Mouse (Mus musculus): Measurements from ENCODE around the gene Rab22a. TPM values are rescaled to one million over a fixed set of nuclear protein-coding genes. Genes with fewer than 3 reads are reported as not detected.

Rab22a gene
- total and polyA plus RNA-seq, 3 experiments = 13.9 to 23.1 (median 15.0) TPM

- H3K27me3 ChIP-seq (ENCODE audit: insufficient read depth, low read length) = no peaks in the 10 kb centered on the region
- DNase-seq (ENCODE audit: low spot score) (no peak), ATAC-seq (ENCODE audit: extremely low read depth, insufficient number of reproducible peaks, low FRiP score, poor library complexity, severe bottlenecking) (no peak)
- H3K4me1 ChIP-seq (ENCODE audit: insufficient read depth, low read depth, low read length) = no peaks in the 10 kb centered on the region; the same call in 1 of the 2 replicates
- H3K4me3 ChIP-seq (ENCODE audit: low read depth, low read length) = no peak overlapping the region
- H3K36me3 ChIP-seq (replicated peaks) = peaks cover 63% of the 10 kb centered on the region
- peaks cover 3% of the 10 kb centered on the region for H3K9me3 ChIP-seq (replicated peaks)
- no peak for TF ChIP-seq GATA2 (IDR thresholded peaks at IDR 0.05; ENCODE audit: borderline replicate concordance, low read depth, low read length)
- no peak for TF ChIP-seq GATA1 (IDR thresholded peaks at IDR 0.05; ENCODE audit: borderline replicate concordance, low read length)
- no peak for TF ChIP-seq POLR2AphosphoS5 (IDR thresholded peaks at IDR 0.05; ENCODE audit: insufficient replicate concordance, low read depth, low read length)
- TF ChIP-seq TAL1 (conservative IDR thresholded peaks at IDR 0.05; ENCODE audit: low read depth, low read length) = no peak
- TF ChIP-seq CTCF (IDR thresholded peaks at IDR 0.05; ENCODE audit: low read depth, low read length) = no peak
Measured at GRCm38 (mm10) chr2:173748961-173749659, 89.5 kb downstream of the Rab22a start.

- no peak for DNase-seq (ENCODE audit: low spot score)
- Histone ChIP-seq H3K9me3 (replicated peaks) (no peaks in the 10 kb centered on the region), H3K4me1 (ENCODE audit: insufficient read depth, low read depth, low read length) (peaks cover 5% of the 10 kb centered on the region), H3K36me3 (replicated peaks) (peaks cover 55% of the 10 kb centered on the region), H3K27me3 (ENCODE audit: insufficient read depth, low read length) (no peaks in the 10 kb centered on the region), H3K4me3 (ENCODE audit: low read depth, low read length) (no peak overlapping the region)
- ATAC-seq (ENCODE audit: extremely low read depth, insufficient number of reproducible peaks, low FRiP score, poor library complexity, severe bottlenecking) = no peak
- TF ChIP-seq GATA1 (IDR thresholded peaks at IDR 0.05; ENCODE audit: borderline replicate concordance, low read length) (no peak), CTCF (IDR thresholded peaks at IDR 0.05; ENCODE audit: low read depth, low read length) (no peak), TAL1 (conservative IDR thresholded peaks at IDR 0.05; ENCODE audit: low read depth, low read length) (no peak), GATA2 (IDR thresholded peaks at IDR 0.05; ENCODE audit: borderline replicate concordance, low read depth, low read length) (no peak)
Measured at GRCm38 (mm10) chr2:173755433-173756144, 96.0 kb downstream of the Rab22a start.

Other genes with a start within 250 kb of the Rab22a start
- not detected in 2 replicates for gene 1700021F07Rik, start 137.2 kb upstream of the Rab22a start, total RNA-seq (2014; fragmentation: Nextera tagmentation)
- gene 1700021F07Rik, start 137.2 kb upstream of the Rab22a start, total RNA-seq (2017) = not detected in 2 replicates
- gene 1700021F07Rik, start 137.2 kb upstream of the Rab22a start, polyA plus RNA-seq (2012) = not detected in 2 replicates
- not detected in 2 replicates for gene Ankrd60, start 81.4 kb upstream of the Rab22a start, total RNA-seq (2014; fragmentation: Nextera tagmentation)
- gene Ankrd60, start 81.4 kb upstream of the Rab22a start, total RNA-seq (2017) = not detected in 2 replicates
- gene Ankrd60, start 81.4 kb upstream of the Rab22a start, polyA plus RNA-seq (2012) = not detected in 2 replicates
- gene 1700010B08Rik, start 59.7 kb downstream of the Rab22a start, total RNA-seq (2014; fragmentation: Nextera tagmentation) = not detected in 2 replicates
- gene 1700010B08Rik, start 59.7 kb downstream of the Rab22a start, total RNA-seq (2017) = not detected in 2 replicates
- gene 1700010B08Rik, start 59.7 kb downstream of the Rab22a start, polyA plus RNA-seq (2012) = not detected in 2 replicates
- gene Vapb, start 77.8 kb downstream of the Rab22a start, total RNA-seq (2014; fragmentation: Nextera tagmentation) = 18.9 and 23.6 TPM in 2 replicates
- 75.2 and 76.7 TPM in 2 replicates for gene Vapb, start 77.8 kb downstream of the Rab22a start, total RNA-seq (2017)
- 17.3 and 18.7 TPM in 2 replicates for gene Vapb, start 77.8 kb downstream of the Rab22a start, polyA plus RNA-seq (2012)